Mouse (Mus musculus): ENCODE measurements around the gene Ube2g2. TPM values are rescaled to one million over a fixed set of nuclear protein-coding genes. Genes with fewer than 3 reads are reported as not detected.

The Ube2g2 gene
- polyA plus RNA-seq (2015; fragmentation: Nextera tagmentation; extraction: Ambion mirVana), result 91.1 and 97.2 TPM in 2 replicates

DNA sequence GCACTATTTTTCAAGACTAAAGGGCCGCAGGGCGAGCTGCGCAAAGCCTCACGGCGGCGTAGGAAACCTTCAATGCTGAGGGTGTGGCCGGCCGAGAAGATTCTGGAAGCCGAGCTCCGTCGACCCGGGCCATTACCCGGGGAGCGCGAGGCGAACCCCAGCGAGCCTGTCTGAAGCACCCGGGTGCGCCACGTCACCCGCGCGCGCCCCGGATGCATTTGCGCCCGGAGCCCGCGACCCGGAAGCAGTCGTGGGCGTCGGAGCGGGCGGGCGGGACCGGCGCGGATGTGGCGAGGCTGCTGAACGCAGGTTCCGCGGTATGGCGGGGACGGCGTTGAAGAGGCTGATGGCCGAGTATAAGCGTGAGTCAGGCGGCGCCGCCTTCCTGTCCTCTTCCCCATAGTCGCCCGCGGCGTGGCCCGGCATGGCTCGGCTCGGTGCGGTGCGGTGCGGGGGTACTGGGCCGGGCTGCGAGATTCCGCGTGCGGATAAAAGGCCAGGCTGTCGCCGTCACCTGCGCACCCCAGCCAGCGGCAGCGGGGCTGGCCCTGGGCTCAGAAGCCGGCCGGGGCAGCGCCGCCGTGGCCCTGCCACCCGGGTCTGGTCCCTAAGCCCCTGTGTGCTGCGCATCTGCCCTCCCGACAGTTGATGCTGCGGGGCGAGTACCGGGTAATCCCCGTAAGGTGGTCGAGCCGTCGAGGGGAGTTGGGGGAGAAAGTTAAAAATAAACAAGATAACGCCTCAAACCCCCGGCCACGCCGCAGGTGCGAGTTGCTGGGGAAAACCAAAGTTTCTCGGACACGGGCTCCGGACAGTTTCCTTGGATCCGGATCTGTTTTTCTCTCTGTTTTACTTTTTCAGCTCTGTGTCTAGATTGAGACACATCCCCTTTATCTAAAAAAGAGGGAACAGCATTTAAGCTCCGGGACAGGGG is at the start of gene Ube2g2:
Gene Ube2g2 (plus strand): TSS at position 221 of the 934 bp plus-strand sequence.
- Histone ChIP-seq H3K36me3 (replicated peaks) (peaks cover 10% of the 10 kb centered on the region), H3K9me3 (no peaks in the 10 kb centered on the region), H3K4me2 (peak within 1 kb of the TSS; percentile 62), H3K9ac (peak within 1 kb of the TSS; percentile 89), H3K4me3 (peak within 1 kb of the TSS; percentile 82), H3K4me1 (peaks cover 28% of the 10 kb centered on the region), H3K27me3 (replicated peaks) (no peaks in the 10 kb centered on the region), H3K27ac (peak within 1 kb of the TSS; percentile 88)
- peak; percentile 95 for ATAC-seq (replicated peaks)
- WGBS, result under 1% methylated on average over 96 of the region's 96 CpGs

- 68% methylated on average over 1 of the region's 1 CpGs for WGBS
- H3K4me2 ChIP-seq, result no peak overlapping the region
- no peak for ATAC-seq (replicated peaks)
Observed at GRCm38 (mm10) chr10:77573162-77573561, 48.9 kb upstream of the Ube2g2 start.

GRCm38 (mm10) chr10:77580027-77580920 is 41.8 kb upstream of the Ube2g2 start:
- ATAC-seq (replicated peaks), result no peak
- Histone ChIP-seq H3K27ac (no peak overlapping the region), H3K4me1 (peaks cover 25% of the 10 kb centered on the region), H3K4me3 (no peak overlapping the region), H3K4me2 (peak overlapping the region; percentile 87; the same call in 1 of the 2 replicates), H3K36me3 (replicated peaks) (no peaks in the 10 kb centered on the region), H3K9me3 (no peaks in the 10 kb centered on the region), H3K9ac (no peak overlapping the region), H3K27me3 (replicated peaks) (no peaks in the 10 kb centered on the region)
- 64% methylated on average over 10 of the region's 10 CpGs for WGBS

More at GRCm38 (mm10) chr10:77573162-77573561, 48.9 kb upstream of the Ube2g2 start:
- no peaks in the 10 kb centered on the region for H3K36me3 ChIP-seq (replicated peaks)
- H3K4me3 ChIP-seq, result no peak overlapping the region
- no peak overlapping the region for H3K27ac ChIP-seq
- H3K27me3 ChIP-seq (replicated peaks), result no peaks in the 10 kb centered on the region
- H3K4me1 ChIP-seq, result no peaks in the 10 kb centered on the region
- H3K9me3 ChIP-seq, result no peaks in the 10 kb centered on the region
- no peak overlapping the region for H3K9ac ChIP-seq

DNA sequence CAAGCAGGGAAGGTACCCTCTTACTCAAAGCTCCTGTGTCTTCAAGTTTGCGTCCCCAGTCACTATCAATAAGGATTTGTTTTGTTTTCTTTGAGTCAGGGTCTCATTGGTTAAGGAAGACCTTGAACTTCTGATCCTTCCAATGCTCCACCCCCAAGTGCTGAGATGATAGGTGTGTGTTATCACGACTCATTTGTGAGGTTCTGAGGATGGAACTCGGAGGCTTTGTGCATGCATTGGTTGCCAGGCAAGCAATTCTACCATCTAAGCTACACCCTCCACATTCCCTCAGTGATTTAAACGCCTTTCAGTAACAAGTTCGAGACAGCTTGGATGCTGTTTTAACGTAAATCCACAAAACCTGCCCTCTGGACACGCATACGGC is 41.1 kb upstream of the Ube2g2 start:
- H3K4me1 ChIP-seq, result peaks cover 27% of the 10 kb centered on the region
- H3K4me3 ChIP-seq, result peak overlapping the region; percentile 64
- peak; percentile 25; the same call in 1 of the 2 replicates for ATAC-seq (replicated peaks)
- no peaks in the 10 kb centered on the region for H3K27me3 ChIP-seq (replicated peaks)
- peak overlapping the region; percentile 89 for H3K27ac ChIP-seq
- H3K4me2 ChIP-seq, result peak overlapping the region; percentile 87
- no peaks in the 10 kb centered on the region for H3K9me3 ChIP-seq
- WGBS, result 8% methylated on average over 8 of the region's 8 CpGs
- peak overlapping the region; percentile 65 for H3K9ac ChIP-seq
- no peaks in the 10 kb centered on the region for H3K36me3 ChIP-seq (replicated peaks)

DNA sequence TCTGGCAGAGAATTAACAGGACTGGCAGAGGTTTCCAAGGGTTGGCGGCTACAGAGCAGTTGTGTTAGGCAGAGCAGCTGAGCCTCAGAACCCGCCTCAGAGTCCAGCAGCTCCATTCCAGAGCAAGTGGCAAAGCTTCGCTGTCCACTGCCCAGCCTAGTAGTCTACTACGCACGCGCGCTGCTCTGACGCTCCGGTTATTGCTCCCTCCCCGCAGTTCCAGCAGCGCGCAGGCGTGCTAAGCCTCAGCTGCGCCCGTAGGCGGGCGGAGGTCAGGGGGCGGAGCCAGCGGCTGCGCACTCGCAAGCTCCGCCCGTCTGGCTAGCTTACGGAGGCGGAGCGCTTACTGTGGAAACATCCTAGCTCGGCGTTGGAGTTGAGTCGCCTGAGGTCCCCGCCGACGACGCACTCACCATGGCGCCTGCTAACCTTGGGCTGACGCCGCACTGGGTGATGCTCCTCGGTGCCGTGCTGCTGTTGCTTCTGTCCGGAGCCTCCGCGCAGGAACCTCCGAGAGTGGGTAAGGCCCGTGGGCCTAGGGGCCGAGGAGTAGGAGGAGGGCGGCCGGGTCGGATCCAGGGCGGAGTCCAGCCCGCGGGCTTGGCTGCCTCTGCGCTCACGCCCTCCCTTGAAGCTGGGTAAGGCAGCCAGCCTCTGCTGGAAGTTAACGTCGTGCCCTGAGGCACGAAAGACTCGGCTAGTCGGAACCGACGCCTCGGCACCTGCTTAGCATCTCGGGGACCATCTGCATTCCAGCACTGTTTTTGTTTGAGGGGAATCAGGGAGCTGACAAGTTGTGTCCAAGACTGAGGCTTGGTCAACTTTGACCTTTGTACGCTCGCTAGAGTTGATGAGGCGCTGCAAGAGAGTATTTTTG is 40.4 kb upstream of the Ube2g2 start, which contains the start of gene Pttg1ip:
Gene Pttg1ip (plus strand): TSS at position 313 of the 877 bp plus-strand sequence.
- WGBS, result under 1% methylated on average over 63 of the region's 64 CpGs
- H3K4me3 ChIP-seq, result peak within 1 kb of the TSS; percentile 64

DNA sequence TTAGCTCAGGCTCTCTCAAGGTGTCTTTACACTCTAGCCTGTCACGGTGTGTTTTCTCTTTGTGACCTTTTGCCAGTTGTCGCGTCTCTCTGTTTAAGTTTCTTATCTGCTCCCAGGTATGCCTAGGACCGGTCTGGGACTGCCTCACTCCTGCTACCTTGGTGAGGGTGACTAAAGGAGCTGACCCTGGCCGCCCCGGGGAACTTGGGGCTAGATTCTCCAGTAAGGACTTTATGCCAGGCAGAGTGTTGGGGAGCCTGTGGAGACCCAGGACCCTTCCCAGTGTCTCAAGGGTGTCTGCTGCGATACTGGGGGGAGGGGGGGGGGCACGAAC is 39.8 kb upstream of the Ube2g2 start:
- Histone ChIP-seq H3K27ac (peak overlapping the region; percentile 84; the same call in 1 of the 2 replicates), H3K27me3 (replicated peaks) (no peaks in the 10 kb centered on the region), H3K36me3 (replicated peaks) (no peaks in the 10 kb centered on the region), H3K4me2 (peak overlapping the region; percentile 87), H3K4me1 (peaks cover 36% of the 10 kb centered on the region), H3K9ac (peak overlapping the region; percentile 80), H3K9me3 (no peaks in the 10 kb centered on the region), H3K4me3 (peak overlapping the region; percentile 64)
- ATAC-seq (replicated peaks), result no peak; the same call in 1 of the 2 replicates
- 8% methylated on average over 8 of the region's 8 CpGs for WGBS

More for the DNA sequence above, 40.4 kb upstream of the Ube2g2 start, which contains the start of gene Pttg1ip:
- peak within 1 kb of the TSS; percentile 87 for H3K4me2 ChIP-seq
- H3K27ac ChIP-seq, result peak within 1 kb of the TSS; percentile 89
- no peaks in the 10 kb centered on the region for H3K27me3 ChIP-seq (replicated peaks)
- ATAC-seq (replicated peaks), result peak; percentile 98
- H3K36me3 ChIP-seq (replicated peaks), result no peaks in the 10 kb centered on the region
- H3K9me3 ChIP-seq, result no peaks in the 10 kb centered on the region
- peak within 1 kb of the TSS; percentile 80 for H3K9ac ChIP-seq
- peaks cover 32% of the 10 kb centered on the region for H3K4me1 ChIP-seq

DNA sequence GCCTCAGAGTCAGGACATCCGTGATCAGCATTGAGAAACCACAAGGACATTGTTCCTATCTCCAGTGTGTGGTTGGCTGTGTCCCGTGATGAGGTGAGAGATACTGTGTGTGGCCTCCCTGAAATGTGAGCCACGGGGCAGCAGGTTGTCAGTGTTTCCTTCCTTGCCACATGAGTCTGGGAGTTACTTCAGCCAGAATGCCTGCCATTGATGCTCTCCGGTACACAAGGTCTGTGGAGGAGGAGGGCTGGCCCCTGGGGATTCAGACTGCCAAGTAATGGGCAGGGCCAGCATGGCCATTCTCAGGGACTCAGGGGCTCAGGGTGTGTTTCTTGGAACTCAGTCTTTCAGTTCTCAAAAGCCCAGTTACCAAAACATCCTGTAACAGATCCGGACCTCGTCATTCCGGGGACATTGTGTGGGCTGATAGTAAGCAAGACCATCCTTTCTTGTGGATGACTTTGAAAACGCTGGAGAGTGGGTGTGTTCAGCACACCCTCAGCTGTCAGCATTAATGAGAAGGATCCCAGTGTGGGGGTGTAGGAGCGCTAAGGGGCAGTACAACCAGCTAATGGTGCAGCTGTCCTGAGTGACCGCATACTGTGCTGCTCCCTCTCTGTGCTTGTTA is 38.2 kb upstream of the Ube2g2 start:
- Histone ChIP-seq H3K27me3 (replicated peaks) (no peaks in the 10 kb centered on the region), H3K4me3 (no peak overlapping the region), H3K27ac (no peak overlapping the region), H3K4me2 (no peak overlapping the region), H3K9ac (no peak overlapping the region), H3K9me3 (no peaks in the 10 kb centered on the region), H3K36me3 (replicated peaks) (no peaks in the 10 kb centered on the region), H3K4me1 (peaks cover 41% of the 10 kb centered on the region)
- WGBS, result 82% methylated on average over 10 of the region's 10 CpGs
- no peak for ATAC-seq (replicated peaks)

DNA sequence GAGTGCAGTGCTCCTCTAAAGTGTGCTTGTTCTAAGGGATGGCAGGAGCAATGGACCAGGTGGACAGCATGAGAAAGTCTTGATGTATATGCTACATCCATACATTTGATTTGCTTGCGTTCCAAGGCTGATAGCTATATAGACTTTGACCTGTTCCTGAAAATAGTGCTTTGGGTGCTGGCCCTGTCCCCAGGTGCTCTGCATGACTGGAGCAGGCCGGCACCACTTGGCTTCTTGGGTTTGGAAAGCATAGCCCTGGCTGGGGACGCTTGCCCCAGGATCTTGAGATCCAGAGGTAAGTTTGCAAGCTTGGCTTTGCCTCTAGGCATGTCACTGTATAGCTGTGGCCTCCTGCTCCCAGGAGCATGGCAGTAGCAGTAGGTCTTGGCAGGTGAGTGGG is 35.4 kb upstream of the Ube2g2 start:
- no peaks in the 10 kb centered on the region for H3K9me3 ChIP-seq
- 94% methylated on average over 3 of the region's 3 CpGs for whole genome bisulfite sequencing
- no peak overlapping the region for H3K9ac ChIP-seq
- H3K27ac ChIP-seq, result no peak overlapping the region
- H3K27me3 ChIP-seq (replicated peaks), result no peaks in the 10 kb centered on the region
- H3K36me3 ChIP-seq (replicated peaks), result no peaks in the 10 kb centered on the region; the same call in 1 of the 2 replicates
- no peak overlapping the region for H3K4me2 ChIP-seq
- ATAC-seq (replicated peaks), result no peak
- H3K4me3 ChIP-seq, result no peak overlapping the region
- peaks cover 40% of the 10 kb centered on the region for H3K4me1 ChIP-seq

DNA sequence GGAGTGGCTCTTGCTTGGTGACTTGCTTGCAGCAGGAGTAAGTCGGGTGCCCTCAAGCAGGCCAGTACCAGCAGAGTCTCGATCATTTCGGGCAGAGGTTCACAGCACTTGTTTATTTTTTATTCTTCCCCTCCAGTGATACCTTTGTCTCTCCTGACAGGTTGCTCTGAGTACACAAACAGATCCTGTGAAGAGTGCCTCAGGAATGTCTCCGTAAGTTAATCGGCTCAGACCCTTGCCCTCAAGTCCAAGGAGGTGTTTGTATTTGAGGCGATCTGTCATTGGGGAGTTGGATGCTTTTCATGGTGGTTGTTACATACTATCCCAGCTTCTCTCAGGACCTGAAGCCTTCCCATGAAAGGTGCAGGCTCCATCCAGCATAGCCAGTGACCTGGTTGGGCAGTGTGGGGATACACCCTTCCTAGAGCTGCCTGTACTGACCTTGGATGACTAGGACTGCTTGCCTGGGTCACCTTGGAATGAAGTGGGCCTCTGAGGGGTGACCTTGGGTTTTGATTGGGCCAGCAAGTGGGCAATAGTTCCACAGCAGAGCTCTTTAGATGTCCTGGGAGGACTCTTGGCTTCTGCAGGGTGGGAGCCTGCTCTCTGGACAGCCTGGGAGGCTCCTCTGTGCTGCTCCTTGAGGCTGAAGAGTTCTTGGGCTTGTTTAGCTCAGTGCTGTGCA is 34.8 kb upstream of the Ube2g2 start:
- Histone ChIP-seq H3K27ac (no peak overlapping the region), H3K27me3 (replicated peaks) (no peaks in the 10 kb centered on the region), H3K9me3 (no peaks in the 10 kb centered on the region), H3K4me3 (no peak overlapping the region), H3K4me2 (no peak overlapping the region), H3K36me3 (replicated peaks) (no peaks in the 10 kb centered on the region; the same call in 1 of the 2 replicates), H3K4me1 (peaks cover 39% of the 10 kb centered on the region), H3K9ac (no peak overlapping the region)
- no peak for ATAC-seq (replicated peaks)
- 94% methylated on average over 6 of the region's 6 CpGs for WGBS

GRCm38 (mm10) chr10:77588036-77588435 is 34.0 kb upstream of the Ube2g2 start:
- Histone ChIP-seq H3K27ac (no peak overlapping the region), H3K4me2 (no peak overlapping the region), H3K27me3 (replicated peaks) (no peaks in the 10 kb centered on the region), H3K36me3 (replicated peaks) (peaks cover under 1% of the 10 kb centered on the region; the same call in 1 of the 2 replicates), H3K9me3 (no peaks in the 10 kb centered on the region), H3K4me3 (no peak overlapping the region), H3K4me1 (peaks cover 31% of the 10 kb centered on the region), H3K9ac (no peak overlapping the region)
- 94% methylated on average over 2 of the region's 2 CpGs for WGBS
- no peak for ATAC-seq (replicated peaks)

Data from midbrain, embryonic 15.5 days (tissue).